Mouse (Mus musculus): ENCODE data around the gene Klc1.

Klc1 gene

DNA sequence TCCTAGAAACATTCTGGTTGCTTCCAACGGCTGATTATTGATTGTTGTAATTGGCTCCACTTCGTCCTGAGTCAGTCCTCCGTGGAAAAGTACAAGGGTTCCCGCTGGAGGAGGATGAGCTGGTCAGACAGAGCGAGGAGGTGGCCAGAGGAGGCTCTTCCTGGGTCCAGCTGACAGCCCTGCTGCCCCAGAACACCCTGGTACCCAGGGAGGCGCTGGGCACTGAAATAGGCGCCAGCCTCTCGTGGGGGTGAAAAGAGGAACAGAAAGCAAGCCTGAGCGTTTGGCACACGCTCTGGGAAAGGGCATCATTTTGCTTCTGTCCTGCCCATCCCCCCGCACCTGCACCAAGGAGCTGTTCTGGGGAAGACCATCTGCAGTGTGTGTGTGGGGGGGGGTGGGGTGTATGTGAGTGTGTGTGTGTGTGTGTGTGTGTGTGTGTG, 14.6 kb upstream of the Klc1 start:
- no peak for DNase-seq (ENCODE audit: low spot score)

DNA sequence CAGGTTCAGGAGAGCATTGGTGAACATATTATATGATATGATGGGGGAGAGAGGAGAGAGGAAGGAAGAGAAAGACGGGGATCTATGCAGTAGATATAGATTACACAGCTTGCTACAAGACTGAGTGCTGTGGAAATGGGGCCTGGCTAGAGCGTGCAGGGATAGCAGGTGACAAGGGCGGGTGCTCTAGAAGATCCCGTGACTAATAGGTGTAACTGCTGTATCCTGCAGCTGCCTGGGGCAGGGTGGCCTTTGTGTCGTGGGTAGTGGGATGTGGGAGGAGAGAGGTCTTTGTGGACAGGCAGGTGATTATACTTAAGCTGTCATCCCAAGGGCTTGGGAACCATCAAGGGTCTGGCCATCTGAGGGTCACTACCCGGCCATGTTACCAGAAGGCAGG, 13.4 kb upstream of the Klc1 start:
- no peak for DNase-seq (ENCODE audit: low spot score)

DNA sequence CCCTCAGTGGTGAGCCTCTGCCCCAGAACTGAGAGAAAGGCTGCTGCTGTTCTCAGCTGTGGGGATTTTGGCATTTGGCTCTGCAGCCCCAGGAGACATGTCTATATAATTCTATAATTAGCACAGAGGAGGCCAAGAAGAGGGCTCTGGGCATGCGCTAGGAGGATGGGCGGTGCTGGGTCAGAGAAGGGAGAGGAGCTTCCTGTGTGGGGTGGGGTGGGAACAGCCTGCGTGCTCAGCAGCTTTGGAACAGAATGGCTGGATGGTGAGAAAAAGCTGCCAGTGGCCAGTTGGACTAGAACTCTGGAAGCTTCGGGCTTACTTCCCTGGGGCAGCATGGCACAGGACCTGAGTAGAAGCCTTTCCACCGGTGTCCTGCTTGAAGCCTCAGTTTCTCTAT, 12.6 kb upstream of the Klc1 start:
- DNase-seq (ENCODE audit: low spot score) = no peak

DNA sequence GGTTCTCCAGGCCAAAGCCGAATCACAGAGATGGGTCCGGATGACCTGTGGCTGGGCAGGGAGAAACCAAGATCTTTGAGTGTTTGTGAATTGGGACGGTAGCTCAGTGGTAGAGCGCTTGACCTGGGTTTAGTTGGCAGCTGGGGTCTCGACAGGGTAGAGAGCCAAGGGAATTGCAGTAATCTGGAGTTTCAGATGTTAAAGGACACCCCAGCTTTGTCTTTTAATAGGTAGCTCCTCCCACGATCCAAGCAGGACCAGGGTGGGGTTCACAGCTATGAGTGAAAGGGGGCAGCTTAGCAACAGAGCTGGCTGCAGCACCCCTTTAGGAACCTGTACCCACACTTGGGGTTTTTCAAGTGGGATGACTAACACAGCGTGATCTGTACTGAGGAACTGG, 11.2 kb upstream of the Klc1 start:
- DNase-seq (ENCODE audit: low spot score) = no peak

DNA sequence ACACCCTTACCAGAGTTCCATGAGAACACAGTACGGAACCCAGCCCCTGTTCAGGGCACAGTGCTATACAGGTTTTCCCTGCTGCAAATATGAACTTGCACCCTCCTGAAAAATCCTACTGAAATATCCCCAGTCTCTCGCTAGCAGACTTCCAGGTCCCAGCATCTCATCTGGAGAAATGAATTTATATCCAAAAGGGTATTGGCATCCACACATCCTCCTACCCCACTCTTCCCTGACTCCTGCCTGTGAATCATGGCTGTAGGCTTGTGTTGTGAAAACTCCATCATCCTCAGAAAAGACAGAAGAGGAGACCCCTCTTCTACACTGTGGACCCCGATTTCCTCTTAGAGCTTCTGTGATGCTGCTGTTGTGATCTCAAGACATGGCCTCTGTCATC, 7.9 kb upstream of the Klc1 start:
- no peak for DNase-seq (ENCODE audit: low spot score)

DNA sequence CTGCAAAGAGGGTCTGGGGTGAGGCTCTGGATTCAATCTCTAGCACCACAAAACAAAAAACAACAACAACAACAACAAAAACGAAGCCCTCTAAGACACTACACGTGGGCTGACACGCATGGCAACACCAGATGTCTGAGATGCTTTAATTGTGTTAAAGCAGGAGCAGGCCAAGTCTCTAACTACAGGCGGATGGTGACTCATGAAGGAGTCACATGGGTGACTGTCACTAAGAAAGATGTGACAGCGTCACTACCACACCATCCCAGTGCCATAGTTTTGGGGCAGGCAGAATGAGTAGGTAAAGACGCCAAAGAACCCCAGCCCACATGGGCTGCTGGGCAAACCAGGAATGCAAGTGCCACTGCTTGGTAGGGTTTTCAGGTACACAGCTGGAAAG, 6.2 kb upstream of the Klc1 start:
- no peak for DNase-seq (ENCODE audit: low spot score)

DNA sequence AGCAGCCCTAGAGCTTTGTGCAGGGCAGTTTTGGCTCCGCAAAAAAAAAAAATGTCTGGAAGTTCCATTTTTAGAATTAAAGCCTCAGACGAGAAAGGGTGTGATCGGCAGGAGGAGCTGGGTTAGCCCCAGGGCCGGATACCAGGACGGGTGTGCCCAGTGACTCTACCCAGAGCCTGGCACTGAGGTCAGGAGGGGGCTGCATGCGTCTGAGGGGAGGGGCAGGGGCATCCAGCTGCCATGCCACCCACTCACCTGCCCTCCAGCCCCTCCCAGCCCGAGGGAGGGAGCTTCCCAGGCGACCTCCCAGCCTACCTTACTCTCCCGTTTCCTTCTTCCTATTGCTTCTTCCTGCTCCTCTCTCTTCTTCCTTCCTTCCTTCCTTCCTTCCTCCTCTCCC, 5.3 kb upstream of the Klc1 start:
- no peak for DNase-seq (ENCODE audit: low spot score)

DNA sequence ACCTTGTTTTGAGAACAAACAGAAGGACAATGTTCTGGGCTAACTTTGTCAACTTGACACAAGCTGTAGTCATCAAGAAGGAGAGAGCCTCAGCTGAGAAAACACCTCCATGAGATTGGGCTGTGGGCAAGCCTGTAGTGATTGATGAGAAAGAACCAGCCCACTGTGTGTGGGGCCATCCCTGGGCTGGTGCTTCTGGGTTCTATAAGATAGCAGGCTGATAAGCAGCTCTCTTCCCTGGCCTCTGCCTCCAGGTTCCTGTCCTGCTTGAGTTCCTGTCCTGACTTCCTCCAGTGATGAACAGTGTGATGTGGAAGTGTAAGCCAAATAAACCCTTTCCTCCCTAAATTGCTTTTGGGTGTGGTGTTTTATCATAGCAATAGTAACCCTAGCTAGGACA, 3.9 kb upstream of the Klc1 start:
- no peak for DNase-seq (ENCODE audit: low spot score)

DNA sequence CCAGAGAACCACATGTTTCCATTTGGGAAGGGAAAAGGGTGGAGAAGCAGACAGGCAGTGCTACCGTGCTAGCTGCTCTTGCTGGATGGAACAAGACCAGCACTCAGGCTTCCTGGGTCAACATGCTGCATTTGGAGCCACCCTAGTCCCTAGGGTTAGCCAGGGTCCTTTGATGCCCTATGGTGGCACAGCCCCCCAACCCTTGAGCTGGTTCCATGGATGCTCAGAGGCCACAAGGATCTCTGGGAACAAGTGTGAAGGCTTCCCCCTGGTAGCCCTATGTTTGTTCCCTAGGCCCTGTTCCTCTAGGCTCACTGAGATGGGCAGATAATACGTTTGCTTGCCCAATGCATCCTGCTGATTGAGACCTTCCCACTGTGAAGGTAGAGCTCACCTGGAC, 3.4 kb upstream of the Klc1 start:
- DNase-seq (ENCODE audit: low spot score) = no peak

DNA sequence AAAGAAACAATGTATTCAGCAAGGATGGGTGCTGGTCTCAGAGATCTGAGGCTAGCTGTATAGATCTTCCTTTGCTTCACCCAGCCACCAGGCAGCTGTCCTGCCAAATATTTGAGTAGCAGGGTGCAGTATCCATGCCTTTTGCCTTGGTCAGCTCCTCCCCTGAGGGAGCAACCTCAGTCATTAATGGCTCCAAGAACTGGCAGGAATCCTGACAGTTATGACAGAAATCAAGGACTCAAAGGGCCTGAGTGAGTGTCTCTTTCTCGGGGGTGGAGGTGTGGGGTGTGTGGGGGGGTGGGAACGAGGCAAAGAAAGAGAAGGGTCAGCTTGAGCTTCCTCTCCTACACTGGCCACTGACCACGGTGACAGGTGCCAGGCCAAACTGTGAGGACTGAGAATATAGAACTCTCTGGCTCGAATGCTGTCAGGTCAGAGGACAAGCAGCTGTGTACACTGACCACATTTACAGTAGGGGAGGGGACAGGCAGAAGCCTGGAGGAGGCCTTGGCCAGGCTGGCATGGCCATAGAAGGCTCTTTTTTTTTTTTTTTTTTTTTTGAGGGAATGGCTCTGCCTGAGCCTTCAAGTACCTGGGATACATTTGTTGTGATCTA, 2.5 kb upstream of the Klc1 start:
- DNase-seq (ENCODE audit: low spot score) = no peak

DNA sequence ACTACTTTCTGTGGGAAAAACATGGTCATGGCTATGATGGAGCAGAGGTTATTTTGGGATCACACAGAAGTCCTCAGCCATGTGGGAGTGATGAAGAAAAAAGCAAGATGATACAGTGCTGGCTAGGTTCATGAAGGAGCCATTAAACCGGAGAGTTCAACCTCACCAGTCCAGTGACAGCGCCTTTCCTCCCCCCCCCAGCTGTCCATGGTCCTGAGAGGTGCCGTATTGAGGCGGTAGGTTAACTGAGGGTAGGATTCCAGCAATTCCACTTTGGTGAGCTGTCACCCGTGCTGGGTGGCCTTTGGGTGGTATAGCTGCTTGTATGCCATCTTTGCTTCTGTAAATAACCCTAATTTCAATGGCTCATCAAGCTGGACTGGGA, 2.0 kb upstream of the Klc1 start:
- DNase-seq (ENCODE audit: low spot score) = no peak

DNA sequence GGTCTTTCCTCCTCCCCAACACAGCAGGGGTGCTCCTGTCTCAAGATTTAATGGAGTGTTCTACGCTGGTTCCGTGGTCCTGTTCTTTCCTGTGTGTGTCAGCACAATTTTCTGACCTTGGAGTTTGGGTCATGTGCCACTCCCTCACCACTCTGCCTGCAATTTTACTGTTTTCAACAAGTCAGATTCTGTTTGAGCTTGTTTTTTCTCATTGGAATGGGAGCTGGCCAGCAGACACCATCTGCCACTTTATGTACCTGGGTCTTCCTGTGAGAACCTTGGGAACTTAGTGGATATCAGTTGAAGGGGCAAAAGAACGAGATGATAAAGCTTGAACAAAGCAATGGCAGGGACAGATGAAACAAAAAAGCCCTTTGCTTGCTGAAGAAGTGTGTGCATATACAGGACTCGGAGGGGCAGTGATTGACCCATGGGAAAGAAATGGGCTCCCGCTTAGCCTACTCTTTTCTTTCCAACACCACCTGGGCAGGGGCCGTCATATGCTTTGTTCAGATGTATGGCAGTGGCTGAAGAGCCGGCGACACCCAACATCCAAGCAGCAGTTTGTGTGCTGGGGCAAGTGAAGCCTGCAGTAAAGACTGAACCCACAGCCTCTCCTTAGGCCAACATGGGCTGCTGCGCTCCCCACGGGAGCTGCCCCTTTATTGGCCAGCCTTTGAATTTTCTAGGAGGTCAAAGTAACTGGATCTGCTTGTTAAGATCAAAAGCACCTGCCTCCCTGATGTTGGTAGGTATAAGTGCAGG, 906 bp upstream of the Klc1 start:
- no peak for DNase-seq (ENCODE audit: low spot score)

DNA sequence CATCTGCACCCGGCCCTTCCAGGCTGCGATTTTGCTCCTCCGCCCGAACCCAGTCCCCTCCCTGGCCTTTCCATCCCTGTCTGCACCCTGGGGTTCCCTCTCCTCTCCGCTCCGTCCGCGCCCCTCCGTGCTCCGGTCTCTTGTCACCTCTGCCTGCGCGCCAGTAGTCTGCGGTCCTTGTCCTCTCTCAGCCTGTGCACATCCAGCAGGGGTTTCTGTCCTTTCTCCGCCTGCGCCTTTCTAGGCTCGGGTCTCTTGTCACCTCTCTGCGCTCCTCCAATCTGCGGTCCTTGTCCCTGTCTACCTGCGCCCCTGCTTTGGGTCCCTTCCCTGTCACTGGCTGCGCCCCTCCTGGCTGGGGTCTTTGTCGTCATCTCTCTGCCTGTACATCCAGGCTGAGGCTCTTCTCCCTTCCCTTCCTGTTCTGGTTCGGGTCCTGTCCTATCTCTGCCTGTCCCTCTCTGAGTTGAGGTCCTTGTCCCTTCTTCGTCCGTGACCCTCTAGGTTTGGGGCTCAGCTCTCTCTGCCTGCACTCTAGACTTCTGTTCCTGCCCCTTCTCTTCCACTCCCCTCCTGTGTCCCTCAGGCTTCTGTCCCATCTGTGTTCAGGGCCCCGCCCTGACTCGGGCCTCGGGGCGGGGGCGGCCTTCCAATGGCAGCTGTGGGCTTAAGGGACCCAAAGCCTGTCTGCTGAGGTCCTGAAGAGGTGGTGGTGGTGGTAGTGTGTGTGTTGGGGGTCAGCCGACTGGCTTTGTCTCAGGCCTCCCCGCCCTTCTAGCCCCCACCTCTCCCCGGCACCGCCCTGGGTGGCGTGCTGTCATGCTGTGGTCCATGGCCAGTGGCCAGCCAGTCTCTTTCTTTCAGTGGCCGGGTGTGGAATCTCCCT, 770 bp downstream of the Klc1 start:
- DNase-seq (ENCODE audit: low spot score) = peak; percentile 32

DNA sequence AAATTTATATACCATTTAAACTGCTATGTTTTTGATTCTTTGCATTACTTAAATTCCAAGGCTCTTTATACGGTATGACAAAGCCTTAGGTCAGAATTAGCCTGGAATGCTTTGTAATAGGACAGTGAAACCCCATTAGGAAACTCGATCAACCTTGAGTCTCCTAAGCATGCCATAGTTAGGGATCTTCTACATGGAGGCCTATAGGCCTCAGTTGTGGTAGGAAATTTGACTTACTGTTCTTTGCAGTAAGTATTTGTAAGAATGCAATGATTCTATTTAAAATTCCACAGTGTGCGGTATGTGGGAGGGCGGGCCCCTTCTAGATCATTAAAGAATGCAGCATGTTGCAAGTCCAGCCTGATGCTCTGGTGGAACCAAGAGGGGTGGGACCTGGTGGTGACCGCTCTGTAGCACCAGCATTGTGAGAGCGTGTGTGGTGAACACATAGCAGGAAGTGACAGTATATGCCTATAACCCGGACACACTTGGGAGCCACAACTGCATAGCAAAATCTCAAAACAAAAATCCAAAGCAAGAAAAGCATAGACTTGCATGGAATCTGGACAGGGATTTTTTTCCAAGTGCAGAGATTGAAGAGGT, 1.8 kb downstream of the Klc1 start:
- DNase-seq (ENCODE audit: low spot score) = no peak

DNA sequence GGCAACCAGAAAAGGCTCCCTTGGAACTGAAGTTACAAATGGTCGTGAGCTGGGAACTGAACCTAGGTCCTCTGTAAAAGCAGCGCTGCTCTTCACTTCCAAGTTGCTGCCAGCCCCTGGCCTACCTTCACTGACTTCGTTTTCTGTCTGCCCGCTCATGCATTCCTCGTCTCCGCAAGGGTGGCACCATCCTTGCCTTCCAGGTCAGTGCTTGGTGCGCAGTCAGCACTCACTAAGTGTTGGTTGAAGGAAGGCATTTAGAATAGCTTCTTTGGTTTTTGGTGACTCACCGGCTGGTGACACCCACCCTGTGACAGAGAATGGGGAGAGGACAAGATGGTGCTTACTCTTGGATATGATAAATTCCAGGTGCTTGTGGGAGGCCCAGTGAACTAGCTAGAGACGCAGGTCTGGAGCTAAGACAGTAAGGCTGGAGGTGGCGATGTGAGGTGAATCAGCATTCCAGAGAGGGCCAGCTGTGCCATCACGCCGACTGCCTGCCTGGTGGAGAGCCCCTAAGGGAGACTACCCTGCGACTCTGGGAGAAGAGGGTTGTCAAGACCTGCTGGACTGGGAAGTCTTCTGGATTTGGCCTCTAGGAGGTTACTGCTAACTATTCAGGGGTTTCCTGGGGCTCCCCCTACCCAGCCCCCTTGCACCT, 4.1 kb downstream of the Klc1 start:
- DNase-seq (ENCODE audit: low spot score) = no peak

DNA sequence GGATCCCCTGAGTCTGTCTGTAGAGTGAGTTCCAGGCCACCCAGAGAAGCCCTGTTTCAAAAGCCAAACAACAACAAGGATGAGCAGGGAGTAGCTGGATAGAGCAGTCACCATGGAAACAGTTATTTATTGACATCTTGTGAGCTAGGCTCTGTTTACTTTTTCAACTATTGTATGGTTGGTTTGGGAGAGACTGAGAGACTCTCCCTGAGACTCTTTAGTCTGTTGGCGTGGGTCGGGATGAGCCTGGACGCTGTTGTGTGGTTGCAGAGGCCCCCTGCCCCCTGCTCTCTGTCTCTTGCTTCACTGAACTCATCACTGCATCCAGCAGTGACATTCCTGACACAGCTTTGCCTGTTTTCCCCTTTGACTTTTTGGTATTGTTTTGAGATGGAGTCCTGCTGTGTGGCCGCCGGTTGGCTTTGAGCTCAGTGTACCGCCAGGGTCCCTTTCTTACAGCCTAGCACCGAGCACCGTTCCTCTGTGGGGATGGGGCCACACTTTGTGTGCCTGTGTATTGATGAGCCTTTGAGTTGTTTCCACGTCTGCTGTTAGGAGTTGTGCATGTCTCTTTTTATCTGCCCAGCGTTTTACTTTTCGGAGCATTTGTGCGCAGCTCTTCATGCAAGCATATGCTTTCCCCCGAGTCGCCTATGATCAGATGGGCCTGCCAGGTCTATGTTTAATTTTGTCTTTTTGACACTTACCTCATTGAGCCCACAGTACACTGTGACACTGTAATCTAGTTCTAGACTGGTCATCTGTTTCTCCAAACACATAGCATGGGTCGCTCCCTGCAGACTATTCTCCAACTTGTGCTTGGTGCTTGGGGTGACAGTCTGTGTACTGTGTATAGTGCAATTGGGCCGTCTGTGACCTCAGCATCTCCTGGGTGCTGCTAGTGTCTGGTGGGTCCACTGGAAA, 7.9 kb downstream of the Klc1 start:
- DNase-seq (ENCODE audit: low spot score) = no peak

DNA sequence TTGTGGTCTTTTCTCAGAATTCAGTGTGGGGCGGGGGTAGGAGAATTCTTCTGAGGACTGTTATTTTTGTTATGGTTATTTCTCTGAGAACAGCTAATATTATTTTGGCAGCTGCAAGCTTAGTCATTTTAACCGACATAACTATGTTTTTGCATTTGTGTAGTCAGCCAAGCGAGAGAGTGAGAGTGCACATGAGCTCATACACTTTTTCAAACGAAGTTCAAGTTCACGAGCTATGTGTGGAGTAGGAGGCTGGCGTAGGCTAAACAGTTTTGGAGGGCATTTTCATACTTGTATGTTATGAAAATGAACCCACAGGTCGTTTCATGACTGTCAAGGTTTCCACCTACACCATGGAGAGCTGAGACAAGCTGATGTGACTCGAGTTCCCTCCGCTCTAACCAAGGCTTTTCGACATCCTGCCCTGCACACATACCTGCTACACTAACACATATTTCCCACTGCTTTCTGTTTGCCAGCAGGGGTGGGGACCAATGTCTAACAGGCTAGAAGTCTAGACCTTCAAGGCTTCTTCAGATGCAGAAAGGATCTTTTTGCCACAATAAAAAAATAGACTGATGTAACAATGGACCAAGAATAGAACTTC, 9.8 kb downstream of the Klc1 start:
- DNase-seq (ENCODE audit: low spot score) = no peak

DNA sequence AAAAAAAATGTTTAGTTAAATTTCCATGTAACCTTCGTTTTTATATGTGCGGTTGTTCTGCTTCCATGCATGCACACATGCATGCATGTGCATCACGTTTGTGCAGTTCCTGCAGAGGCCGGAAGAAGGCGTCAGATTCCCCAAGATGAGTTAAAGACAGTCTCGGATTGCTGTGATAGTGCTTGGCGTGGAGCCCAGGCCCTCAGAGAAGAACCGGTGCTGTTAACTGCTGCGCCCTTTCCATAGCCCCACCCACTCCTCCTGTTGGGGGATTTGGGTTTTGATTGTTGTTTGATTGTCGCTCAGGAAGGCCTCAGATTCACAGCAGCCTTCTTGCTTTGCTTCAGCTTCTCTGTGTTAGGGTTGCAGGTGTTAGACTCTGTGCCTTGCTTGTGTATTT, 10.7 kb downstream of the Klc1 start:
- no peak for DNase-seq (ENCODE audit: low spot score)

DNA sequence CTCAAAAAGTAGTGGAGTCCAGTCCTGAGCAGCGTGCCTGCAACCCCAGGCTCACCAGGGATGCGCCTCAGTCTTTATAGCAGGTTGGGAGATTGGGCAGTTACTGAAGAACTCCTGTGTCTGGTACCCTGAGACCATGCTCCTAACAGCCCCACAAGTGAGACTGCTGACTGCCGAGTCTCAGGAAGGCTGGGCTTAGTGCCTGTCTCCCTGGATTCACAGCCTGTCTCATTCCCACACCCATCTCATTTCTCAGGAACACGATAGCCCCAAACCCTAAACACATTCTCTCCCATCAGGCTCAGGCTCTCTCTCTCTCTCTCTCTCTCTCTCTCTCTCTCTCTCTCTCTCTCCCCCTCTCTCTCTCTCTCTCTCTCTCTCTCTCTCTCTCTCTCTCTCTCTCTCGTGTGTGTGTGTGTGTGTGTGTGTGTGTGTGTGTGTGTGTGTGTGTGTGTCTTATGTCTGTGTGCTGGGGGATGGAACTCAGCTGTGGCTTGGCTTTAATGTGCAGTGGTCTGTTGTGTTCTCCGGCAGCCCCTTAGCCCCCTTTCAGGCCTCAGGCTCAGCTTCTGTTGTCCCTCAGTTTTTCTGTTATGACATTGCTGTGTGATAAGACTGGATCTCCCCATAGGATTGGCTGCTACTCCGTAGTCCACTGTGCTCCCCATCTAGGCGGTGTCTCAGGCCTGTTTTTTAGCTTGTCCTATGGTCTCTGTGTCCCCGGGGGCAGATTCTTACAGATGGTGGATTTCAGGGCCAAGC, 11.3 kb downstream of the Klc1 start:
- DNase-seq (ENCODE audit: low spot score) = no peak

DNA sequence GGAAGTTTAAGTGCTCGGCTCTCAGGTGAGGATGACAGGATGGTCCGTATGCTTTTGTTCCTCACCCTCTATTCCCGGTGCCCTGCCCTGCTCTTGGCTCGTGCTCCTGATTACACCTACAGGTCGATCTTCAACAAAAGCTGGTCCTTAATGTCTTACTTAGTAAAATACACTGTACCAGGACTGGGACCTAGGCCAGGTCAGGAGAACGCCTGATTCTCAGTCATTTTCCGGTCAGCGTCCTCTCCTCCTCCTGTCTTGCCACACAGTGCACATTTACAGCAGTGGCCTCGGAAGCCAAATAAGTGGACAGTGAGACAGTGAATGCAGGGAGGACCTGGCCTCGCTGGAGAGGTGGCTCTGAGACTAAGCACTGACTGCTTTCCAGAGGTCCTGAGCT, 12.0 kb downstream of the Klc1 start:
- no peak for DNase-seq (ENCODE audit: low spot score)

Data from ovary, adult 18-20 months (tissue).